In genomic region chr16:45408425-45409063, GRCm38 (mm10) we compare ENCODE assay signal across 8 mouse cellular contexts. TPM values are rescaled to one million over a fixed set of nuclear protein-coding genes. Genes with fewer than 3 reads are reported as not detected.
A peak's percentile ranks its signal among the peaks of the same experiment; 100 is the strongest.
DNase-seq lines count a peak whose midpoint lies in the region; ATAC-seq and TF ChIP-seq lines count a peak whose summit lies in the region.

Cd200 (minus strand) TSS chr16:45409053.

- DNase-seq in ES-CJ7 (ENCODE audit: low read depth, low spot score), result peak; percentile 45
- peak; percentile 59 for DNase-seq in cerebellum, adult 9-10 months
- peak; percentile 55 to 59 for DNase-seq in frontal cortex, postnatal 10 days (ENCODE audit: low spot score in 2 of 2)
- peak; percentile 54 to 58 for DNase-seq in layer of hippocampus, adult 2 months (ENCODE audit: low spot score in 2 of 2)
- peak; percentile 13 for DNase-seq in liver, postnatal 0 days

- 2% methylated on average over 28 of the region's 28 CpGs for WGBS in liver, postnatal 0 days (ENCODE audit: insufficient replicate concordance)
- WGBS in neural tube, embryonic 13.5 days, result under 1% methylated on average over 28 of the region's 28 CpGs

- H3K36me3 ChIP-seq in liver, postnatal 0 days (replicated peaks; ENCODE audit: insufficient read depth, low read length), result no peaks in the 10 kb centered on the region
- H3K36me3 ChIP-seq in neural tube, embryonic 13.5 days, result no peaks in the 10 kb centered on the region
- no peaks in the 10 kb centered on the region for H3K36me3 ChIP-seq in testis, adult 2 months (ENCODE audit: control insufficient read depth, insufficient read depth, low read length)

- peak within 1 kb of the TSS; percentile 95 for H3K27ac ChIP-seq in layer of hippocampus, adult 2 months
- H3K27ac ChIP-seq in liver, postnatal 0 days (ENCODE audit: low read depth), result no peak within 1 kb of the TSS
- H3K27ac ChIP-seq in neural tube, embryonic 13.5 days (replicated peaks), result peak within 1 kb of the TSS; percentile 97
- peak within 1 kb of the TSS; percentile 84 for H3K27ac ChIP-seq in testis, adult 2 months (ENCODE audit: control insufficient read depth, insufficient read depth, low read depth, low read length)

- peaks cover 8% of the 10 kb centered on the region; the same call in 1 of the 2 replicates for H3K4me1 ChIP-seq in liver, postnatal 0 days (ENCODE audit: insufficient read depth)
- H3K4me1 ChIP-seq in neural tube, embryonic 13.5 days (replicated peaks), result peaks cover 16% of the 10 kb centered on the region
- peaks cover 5% of the 10 kb centered on the region; the same call in 1 of the 2 replicates for H3K4me1 ChIP-seq in testis, adult 2 months (ENCODE audit: control insufficient read depth, insufficient read depth, low read length)

- no peaks in the 10 kb centered on the region for H3K27me3 ChIP-seq in liver, postnatal 0 days (ENCODE audit: insufficient read depth, low read length)
- no peaks in the 10 kb centered on the region for H3K27me3 ChIP-seq in neural tube, embryonic 13.5 days
- no peaks in the 10 kb centered on the region for H3K27me3 ChIP-seq in testis, adult 2 months (ENCODE audit: control insufficient read depth, insufficient read depth, low read length)

- peak; percentile 29; the same call in 1 of the 2 replicates for TF ChIP-seq POLR2A in testis, adult 2 months (IDR thresholded peaks at IDR 0.05; ENCODE audit: control insufficient read depth, low read depth, low read length)

- TF ChIP-seq EP300 in liver, postnatal 0 days (IDR thresholded peaks at IDR 0.05; ENCODE audit: low read depth), result no peak

- no peaks in the 10 kb centered on the region for H3K9me3 ChIP-seq in liver, postnatal 0 days (ENCODE audit: low read length)
- H3K9me3 ChIP-seq in neural tube, embryonic 13.5 days, result no peaks in the 10 kb centered on the region

- peak within 1 kb of the TSS; percentile 67 for H3K4me2 ChIP-seq in liver, postnatal 0 days (ENCODE audit: low read depth, low read length)
- peak within 1 kb of the TSS; percentile 59 for H3K4me2 ChIP-seq in neural tube, embryonic 13.5 days

- no peak within 1 kb of the TSS for H3K9ac ChIP-seq in liver, postnatal 0 days (replicated peaks)
- peak within 1 kb of the TSS; percentile 94 for H3K9ac ChIP-seq in neural tube, embryonic 13.5 days

- peak; percentile 67 for TF ChIP-seq CTCF in layer of hippocampus, adult 2 months (conservative IDR thresholded peaks at IDR 0.05)
- 0 out of 2 replicates have a peak, but pooled peaks have one; percentile 20 for TF ChIP-seq CTCF in liver, postnatal 0 days (IDR thresholded peaks at IDR 0.05; ENCODE audit: low read depth)
- no peak for TF ChIP-seq CTCF in testis, adult 2 months (IDR thresholded peaks at IDR 0.05; ENCODE audit: control insufficient read depth, insufficient read depth, insufficient replicate concordance, low read depth, low read length)

- peak within 1 kb of the TSS; percentile 84 for H3K4me3 ChIP-seq in layer of hippocampus, adult 2 months
- peak within 1 kb of the TSS; percentile 34 for H3K4me3 ChIP-seq in liver, postnatal 0 days (ENCODE audit: low read depth, low read length)
- H3K4me3 ChIP-seq in neural tube, embryonic 13.5 days, result peak within 1 kb of the TSS; percentile 69
- peak within 1 kb of the TSS; percentile 87 for H3K4me3 ChIP-seq in testis, adult 2 months (ENCODE audit: control insufficient read depth, low read depth, low read length)

- ATAC-seq in hematopoietic stem cell, adult 5-6 weeks (replicated peaks in 1 of 2; ENCODE audit: insufficient read depth in 1 of 2, low FRiP score in 2 of 2, low TSS enrichment in 1 of 2, low read depth in 1 of 2, poor library complexity in 2 of 2, severe bottlenecking in 2 of 2), result peak; percentile 91 to 93
- no peak for ATAC-seq in liver, postnatal 0 days
- ATAC-seq in neural tube, embryonic 13.5 days (ENCODE audit: low read depth), result peak; percentile 99

RNA-seq across cellular contexts. Expression of gene Cd200, which starts in this region (rescaled TPM):
- 8.8 and 15.6 TPM in 2 replicates for total RNA-seq in hematopoietic stem cell, adult 5-6 weeks (2017)
- 10 to 100 TPM; 75.7 to 76.2 TPM for total RNA-seq in layer of hippocampus, adult 2 months (2021)
- polyA plus RNA-seq in liver, postnatal 0 days (2015; fragmentation: Nextera tagmentation; extraction: Ambion mirVana), result 3.2 and 4.3 TPM in 2 replicates
- polyA plus RNA-seq in neural tube, embryonic 13.5 days (2015; fragmentation: Nextera tagmentation; extraction: Ambion mirVana), result 207 and 220 TPM in 2 replicates
- 15.9 and 16.2 TPM in 2 replicates for polyA plus RNA-seq in testis, adult 2 months (2012; rRNA removed)

Comparison
In these comparisons a context has a peak if more than half of its experiments do, and no peak if none do; other contexts are left out.
1. RNA of gene Cd200 (polyA plus RNA-seq): 207 to 220 TPM in neural tube, embryonic 13.5 days; 15.9 to 16.2 TPM in testis, adult 2 months and 3.2 to 4.3 TPM in liver, postnatal 0 days; every median in the first group is over 10 times any median in the second.
2. H3K4me3 ChIP-seq: peak in every context shown above with its lines; median percentile 87 in testis, adult 2 months; 84 in layer of hippocampus, adult 2 months; 69 in neural tube, embryonic 13.5 days; 34 in liver, postnatal 0 days.
3. Peak in every context shown above with its lines, with median percentiles within 50 percentile points of each other: DNase-seq.